Mouse (Mus musculus): ENCODE data around the gene Tmem106b. TPM values are rescaled to one million over a fixed set of nuclear protein-coding genes. Genes with fewer than 3 reads are reported as not detected.

Gene Tmem106b
- polyA plus RNA-seq, 2 experiments = 28.0 to 44.7 TPM

DNA sequence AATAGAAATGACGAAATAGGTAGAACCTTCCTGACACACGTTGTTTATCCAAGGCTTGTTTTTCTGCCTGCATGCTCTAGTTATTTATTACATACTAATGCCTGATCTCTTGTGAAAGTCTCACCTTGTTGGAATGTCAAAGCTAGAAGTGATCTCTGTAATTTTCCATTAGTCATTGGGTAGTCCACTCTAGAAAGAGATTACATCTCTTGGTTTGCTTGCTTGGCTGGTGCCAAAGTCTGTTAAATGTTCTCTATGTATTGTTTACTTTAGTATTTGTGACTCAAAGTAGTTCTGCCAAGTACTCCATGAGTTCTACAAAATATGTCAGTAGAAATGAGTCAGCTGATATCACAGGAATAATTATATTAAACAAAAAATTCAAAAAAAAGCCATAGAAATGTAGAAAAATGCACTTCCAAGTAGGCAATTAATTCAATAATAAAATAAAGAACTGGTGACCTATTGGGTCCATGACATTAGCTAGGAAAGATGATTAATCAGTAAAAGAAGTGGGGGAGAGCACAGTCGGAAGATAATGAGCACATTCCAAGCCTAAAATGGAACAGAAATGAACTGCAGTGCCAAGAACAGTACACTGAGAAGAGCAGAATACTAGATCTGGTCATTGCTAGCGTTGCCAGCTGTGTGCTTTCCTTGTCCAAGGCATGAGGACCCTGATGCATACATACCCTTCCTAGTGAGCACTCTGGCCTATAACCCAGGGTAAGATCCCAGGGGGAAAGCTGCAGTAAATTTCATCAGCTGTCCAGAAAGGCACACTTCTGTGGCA is 17.0 kb upstream of the Tmem106b start:
- Histone ChIP-seq H3K9ac (ENCODE audit: low read depth, low read length, severe bottlenecking) (no peak overlapping the region), H3K4me1 (ENCODE audit: control insufficient read depth, insufficient read depth, low read length) (no peaks in the 10 kb centered on the region), H3K9me3 (ENCODE audit: control insufficient read depth, low read length) (no peaks in the 10 kb centered on the region), H3K4me2 (replicated peaks; ENCODE audit: low read depth, low read length, severe bottlenecking) (no peak overlapping the region), H3K27me3 (ENCODE audit: control insufficient read depth, insufficient read depth, low read length) (no peaks in the 10 kb centered on the region), H3K4me3 (replicated peaks; ENCODE audit: low read length) (no peak overlapping the region), H3K36me3 (ENCODE audit: control insufficient read depth, insufficient read depth, low read length) (no peaks in the 10 kb centered on the region), H3K27ac (replicated peaks; ENCODE audit: low read depth, low read length) (no peak overlapping the region)
- ATAC-seq (ENCODE audit: low FRiP score, low read depth) = no peak
- WGBS = 92% methylated on average over 4 of the region's 4 CpGs
- TF ChIP-seq POLR2A (IDR thresholded peaks at IDR 0.05; ENCODE audit: borderline replicate concordance, extremely low read depth, insufficient read depth, insufficient read length) = no peak
- no peak for DNase-seq (ENCODE audit: low spot score)

DNA sequence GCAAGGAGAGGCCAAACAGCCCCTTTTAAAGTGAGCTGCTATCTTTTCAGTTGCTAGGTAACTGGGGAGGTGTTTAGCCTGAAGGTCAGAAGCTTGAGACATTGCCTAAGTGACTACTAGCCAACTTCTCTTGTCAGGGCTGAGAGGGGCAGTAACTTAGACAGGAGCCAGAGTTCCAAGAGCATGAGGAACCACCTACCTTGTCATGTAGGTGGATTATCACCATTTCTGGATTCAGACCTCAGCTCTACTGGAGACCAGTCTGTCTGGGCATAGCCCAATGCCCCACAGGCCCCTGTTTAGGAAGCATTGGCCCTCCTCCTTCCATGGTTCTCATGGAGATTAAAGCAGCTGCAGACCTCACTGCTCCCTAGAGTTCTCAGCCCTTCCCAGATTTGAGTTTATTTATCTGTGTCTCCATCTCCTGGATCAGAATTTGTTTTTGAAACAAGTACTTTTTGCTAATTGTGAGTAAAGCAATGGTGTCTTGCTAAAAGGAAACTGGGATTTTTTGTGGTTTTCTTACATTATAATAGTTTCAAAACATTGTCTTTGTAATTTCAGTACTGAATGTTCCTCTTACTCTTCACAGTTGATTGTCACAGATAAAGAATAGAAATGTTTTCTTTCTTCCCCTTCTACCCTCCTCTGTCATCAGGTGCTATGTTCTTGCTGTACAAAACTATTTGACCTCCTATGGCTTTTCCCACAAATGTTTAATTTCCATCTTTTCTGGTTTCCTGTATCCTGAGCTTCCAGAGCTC is 8.1 kb upstream of the Tmem106b start:
- Histone ChIP-seq H3K4me3 (replicated peaks; ENCODE audit: low read length) (no peak overlapping the region), H3K9me3 (ENCODE audit: control insufficient read depth, low read length) (no peaks in the 10 kb centered on the region), H3K4me2 (replicated peaks; ENCODE audit: low read depth, low read length, severe bottlenecking) (no peak overlapping the region), H3K27ac (replicated peaks; ENCODE audit: low read depth, low read length) (no peak overlapping the region), H3K4me1 (ENCODE audit: control insufficient read depth, insufficient read depth, low read length) (no peaks in the 10 kb centered on the region), H3K27me3 (ENCODE audit: control insufficient read depth, insufficient read depth, low read length) (no peaks in the 10 kb centered on the region), H3K9ac (ENCODE audit: low read depth, low read length, severe bottlenecking) (no peak overlapping the region), H3K36me3 (ENCODE audit: control insufficient read depth, insufficient read depth, low read length) (no peaks in the 10 kb centered on the region)
- DNase-seq (ENCODE audit: low spot score) (no peak), ATAC-seq (ENCODE audit: low FRiP score, low read depth) (no peak)
- TF ChIP-seq POLR2A (IDR thresholded peaks at IDR 0.05; ENCODE audit: borderline replicate concordance, extremely low read depth, insufficient read depth, insufficient read length) = no peak

DNA sequence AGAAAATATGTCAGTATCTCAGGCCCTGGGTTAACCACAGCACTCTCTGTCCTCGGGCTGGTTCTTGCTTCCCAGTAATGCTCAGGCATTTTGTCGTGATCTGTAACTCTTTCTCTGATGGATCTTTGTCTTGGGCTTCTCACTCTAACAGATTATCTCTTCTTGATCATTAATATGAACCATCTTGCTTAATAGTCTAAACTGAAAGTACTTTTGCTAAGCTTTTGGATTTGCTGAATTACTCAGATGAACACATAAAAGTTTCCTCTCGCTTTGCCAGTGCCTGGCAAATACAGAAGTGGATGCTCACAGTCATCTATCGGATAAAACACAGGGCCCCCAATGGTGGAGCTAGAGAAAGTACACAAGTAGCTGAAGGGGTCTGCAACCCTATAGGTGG is 7.5 kb upstream of the Tmem106b start:
- Histone ChIP-seq H3K4me3 (replicated peaks; ENCODE audit: low read length) (no peak overlapping the region), H3K4me2 (replicated peaks; ENCODE audit: low read depth, low read length, severe bottlenecking) (no peak overlapping the region), H3K27ac (replicated peaks; ENCODE audit: low read depth, low read length) (no peak overlapping the region), H3K4me1 (ENCODE audit: control insufficient read depth, insufficient read depth, low read length) (no peaks in the 10 kb centered on the region), H3K9me3 (ENCODE audit: control insufficient read depth, low read length) (no peaks in the 10 kb centered on the region), H3K9ac (ENCODE audit: low read depth, low read length, severe bottlenecking) (no peak overlapping the region), H3K36me3 (ENCODE audit: control insufficient read depth, insufficient read depth, low read length) (no peaks in the 10 kb centered on the region), H3K27me3 (ENCODE audit: control insufficient read depth, insufficient read depth, low read length) (no peaks in the 10 kb centered on the region)
- TF ChIP-seq POLR2A (IDR thresholded peaks at IDR 0.05; ENCODE audit: borderline replicate concordance, extremely low read depth, insufficient read depth, insufficient read length) = no peak
- DNase-seq (ENCODE audit: low spot score) = no peak
- 80% methylated on average over 4 of the region's 4 CpGs for WGBS
- ATAC-seq (ENCODE audit: low FRiP score, low read depth) = no peak

DNA sequence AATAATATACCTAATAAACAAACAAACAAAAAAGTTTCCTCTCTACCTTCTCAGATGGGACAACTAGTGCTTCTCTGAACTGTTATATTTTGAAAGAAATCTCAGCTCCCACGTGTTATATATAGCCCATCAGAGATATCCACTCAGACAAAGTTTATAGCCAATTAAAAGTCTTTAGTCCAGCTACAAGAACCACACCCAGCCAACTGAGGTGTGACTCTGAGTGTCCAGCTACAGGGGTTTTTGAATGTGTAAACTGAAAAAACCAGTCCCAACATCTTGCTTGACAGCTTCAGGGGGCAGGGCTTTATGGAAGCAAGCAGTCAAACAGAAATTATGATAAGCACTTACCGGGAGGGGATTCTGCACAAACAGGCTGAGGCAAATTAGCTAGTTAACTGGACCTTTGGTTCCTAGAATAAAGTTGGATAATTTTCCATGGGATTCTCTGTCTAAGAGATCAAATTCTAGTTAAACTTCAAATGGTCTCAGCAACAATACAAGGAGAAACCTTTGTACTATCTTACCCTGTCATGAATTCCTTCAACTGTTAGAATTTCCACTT is 6.8 kb upstream of the Tmem106b start:
- no peaks in the 10 kb centered on the region for H3K4me1 ChIP-seq (ENCODE audit: control insufficient read depth, insufficient read depth, low read length)
- H3K4me2 ChIP-seq (replicated peaks; ENCODE audit: low read depth, low read length, severe bottlenecking) = no peak overlapping the region
- no peaks in the 10 kb centered on the region for H3K27me3 ChIP-seq (ENCODE audit: control insufficient read depth, insufficient read depth, low read length)
- DNase-seq (ENCODE audit: low spot score) (no peak), ATAC-seq (ENCODE audit: low FRiP score, low read depth) (no peak)
- H3K9ac ChIP-seq (ENCODE audit: low read depth, low read length, severe bottlenecking) = no peak overlapping the region
- WGBS = 63% methylated on average over 2 of the region's 2 CpGs
- H3K4me3 ChIP-seq (replicated peaks; ENCODE audit: low read length) = no peak overlapping the region
- no peak overlapping the region for H3K27ac ChIP-seq (replicated peaks; ENCODE audit: low read depth, low read length)
- no peak for TF ChIP-seq POLR2A (IDR thresholded peaks at IDR 0.05; ENCODE audit: borderline replicate concordance, extremely low read depth, insufficient read depth, insufficient read length)
- no peaks in the 10 kb centered on the region for H3K36me3 ChIP-seq (ENCODE audit: control insufficient read depth, insufficient read depth, low read length)
- H3K9me3 ChIP-seq (ENCODE audit: control insufficient read depth, low read length) = no peaks in the 10 kb centered on the region

DNA sequence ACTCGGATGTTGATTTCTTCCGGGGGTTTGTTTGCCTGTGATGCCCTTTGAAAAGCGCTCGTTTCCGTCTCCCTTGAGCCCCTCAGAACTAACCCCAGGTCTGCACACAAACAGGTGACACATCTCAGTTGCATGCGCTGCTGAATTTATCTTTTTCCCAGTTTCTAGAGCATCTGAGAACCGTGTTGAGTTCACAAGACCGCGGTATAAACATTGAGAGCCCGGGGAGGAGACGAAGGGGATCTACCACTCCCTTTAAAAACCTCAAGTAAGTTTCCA is 527 bp downstream of the Tmem106b start:
- 0% methylated on average over 11 of the region's 11 CpGs for WGBS

More for the DNA sequence above, 527 bp downstream of the Tmem106b start:
- Histone ChIP-seq H3K4me2 (replicated peaks; ENCODE audit: low read depth, low read length, severe bottlenecking) (peak overlapping the region; percentile 53), H3K4me1 (ENCODE audit: control insufficient read depth, insufficient read depth, low read length) (peaks cover 3% of the 10 kb centered on the region; the same call in 1 of the 2 replicates), H3K27ac (replicated peaks; ENCODE audit: low read depth, low read length) (peak overlapping the region; percentile 67; the same call in 1 of the 2 replicates), H3K9me3 (ENCODE audit: control insufficient read depth, low read length) (no peaks in the 10 kb centered on the region), H3K9ac (ENCODE audit: low read depth, low read length, severe bottlenecking) (peak overlapping the region; percentile 94), H3K36me3 (ENCODE audit: control insufficient read depth, insufficient read depth, low read length) (peaks cover 27% of the 10 kb centered on the region), H3K4me3 (replicated peaks; ENCODE audit: low read length) (peak overlapping the region; percentile 89), H3K27me3 (ENCODE audit: control insufficient read depth, insufficient read depth, low read length) (no peaks in the 10 kb centered on the region)
- peak; percentile 4; the same call in 1 of the 2 replicates for ATAC-seq (ENCODE audit: low FRiP score, low read depth)
- TF ChIP-seq POLR2A (IDR thresholded peaks at IDR 0.05; ENCODE audit: borderline replicate concordance, extremely low read depth, insufficient read depth, insufficient read length) = no peak
- DNase-seq (ENCODE audit: low spot score) = no peak
